Mouse (Mus musculus): ENCODE measurements around the gene Elovl7.

DNA sequence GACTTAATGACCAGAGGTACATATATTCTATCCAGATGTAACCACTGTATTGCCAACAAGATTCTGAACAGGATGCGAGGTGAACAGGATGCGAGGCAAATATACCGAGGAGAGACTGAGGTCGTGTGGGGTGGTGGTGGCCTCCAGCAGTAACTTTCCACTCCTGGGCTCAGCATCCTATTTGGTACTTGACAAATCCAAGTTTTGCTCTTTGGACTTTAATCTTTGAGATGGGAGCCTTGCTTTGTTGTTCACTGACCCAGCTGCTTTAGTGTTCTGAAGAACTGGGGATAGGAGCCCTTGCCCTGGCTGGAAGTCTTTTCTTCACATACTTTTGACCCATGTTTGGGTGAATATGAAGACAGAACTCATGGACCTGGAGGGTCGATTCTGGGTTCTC is 111.7 kb downstream of the Elovl7 start:
- TF ChIP-seq CTCF (IDR thresholded peaks at IDR 0.05; ENCODE audit: control insufficient read depth, insufficient read depth, insufficient read length) (no peak), USF1 (IDR thresholded peaks at IDR 0.05; ENCODE audit: low read depth) (no peak), MAX (IDR thresholded peaks at IDR 0.05) (no peak), MYOD1 (IDR thresholded peaks at IDR 0.05; ENCODE audit: control insufficient read depth, insufficient read length, low read depth) (no peak), FOSL1 (IDR thresholded peaks at IDR 0.05; ENCODE audit: insufficient read depth, low read length, poor library complexity, severe bottlenecking) (no peak), CEBPB (IDR thresholded peaks at IDR 0.05; ENCODE audit: low read depth) (no peak)

All from C2C12 (cell line).